Mouse (Mus musculus) heart, embryonic 11.5 days (tissue): ENCODE results near the gene Elf4. TPM values are rescaled to one million over a fixed set of nuclear protein-coding genes. Genes with fewer than 3 reads are reported as not detected.

Experiments
- ATAC-seq: fragments of 200-750 bp; cut with Nextera tagmentation; replicated peaks from 2 replicates; pipeline ENCODE4 v1.8.0; 2017; ENCODE audit warnings: moderate library complexity; ENCODE audit not compliant: insufficient number of reproducible peaks, low FRiP score, low TSS enrichment
- H3K27ac ChIP-seq: fragments of 300-500 bp; sonication (generic); 2 replicates; pipeline ENCODE4 v1.5.1; 2014; ENCODE audit warnings: mild to moderate bottlenecking, low read depth, low read length
- H3K27me3 ChIP-seq: fragments of 300-500 bp; sonication (generic); 2 replicates; pipeline ENCODE4 v1.6.1; 2014; ENCODE audit warnings: mild to moderate bottlenecking, low read length, mixed read lengths; ENCODE audit not compliant: control insufficient read depth, insufficient read depth
- H3K36me3 ChIP-seq: fragments of 300-500 bp; sonication (generic); 2 replicates; pipeline ENCODE4 v1.6.1; 2014; ENCODE audit warnings: mild to moderate bottlenecking, low read length, moderate library complexity, mixed read lengths; ENCODE audit not compliant: control insufficient read depth, insufficient read depth
- H3K4me1 ChIP-seq: fragments of 300-500 bp; sonication (generic); 2 replicates; pipeline ENCODE4 v1.6.1; 2014; ENCODE audit warnings: low read length; ENCODE audit not compliant: control insufficient read depth, insufficient read depth
- H3K4me2 ChIP-seq: fragments of 300-500 bp; sonication (generic); 2 replicates; pipeline ENCODE4 v1.6.1; 2014; ENCODE audit warnings: mild to moderate bottlenecking, moderate library complexity
- H3K4me3 ChIP-seq: fragments of 300-500 bp; sonication (generic); 2 replicates; pipeline ENCODE4 v1.5.1; 2014; ENCODE audit warnings: low read depth, low read length
- H3K9ac ChIP-seq: fragments of 300-500 bp; sonication (generic); 2 replicates; pipeline ENCODE4 v1.6.1; 2014; ENCODE audit warnings: mild to moderate bottlenecking, low read depth, low read length, moderate library complexity
- H3K9me3 ChIP-seq: fragments of 300-500 bp; sonication (generic); replicated peaks from 2 replicates; pipeline ENCODE4 v1.6.1; 2016; ENCODE audit warnings: low read length; ENCODE audit not compliant: control insufficient read depth
- WGBS: fragments of 180-500 bp; shearing (Covaris S2); extraction: QIAGEN DNeasy Blood & Tissue Kit; methylation state at CpG from one replicate; pipeline ENCODE4 v1.1.7; 2014; ENCODE audit not compliant: insufficient replicate concordance; 5-methylcytosine and 5-hydroxymethylcytosine counted together
- polyA plus RNA-seq: library from polyadenylated mRNA; unstranded; fragments of >200 nt; fragmentation: Nextera tagmentation; extraction: Ambion mirVana; gene quantifications from 2 replicates; pipeline ENCODE4 v1.2.1, GENCODE M21; 2014

The Elf4 gene
- polyA plus RNA-seq, 1 experiment from 2014 or later, result 14.3 TPM

GRCm38 (mm10) chrX:48399994-48400393, 62.9 kb downstream of the Elf4 start:
- H3K36me3 ChIP-seq, result peaks cover 15% of the 10 kb centered on the region; the same call in 1 of the 2 replicates
- 63% methylated on average over 4 of the region's 4 CpGs for WGBS
- peak overlapping the region; percentile 58 for H3K27ac ChIP-seq
- no peak overlapping the region for H3K4me3 ChIP-seq
- no peak; the same call in 1 of the 2 replicates for ATAC-seq
- H3K4me2 ChIP-seq, result no peak overlapping the region; the same call in 1 of the 2 replicates
- no peaks in the 10 kb centered on the region for H3K27me3 ChIP-seq
- H3K4me1 ChIP-seq, result no peaks in the 10 kb centered on the region
- H3K9ac ChIP-seq, result no peak overlapping the region
- H3K9me3 ChIP-seq, result no peaks in the 10 kb centered on the region

- H3K4me1 ChIP-seq, result no peaks in the 10 kb centered on the region
- no peaks in the 10 kb centered on the region for H3K36me3 ChIP-seq
- no peak overlapping the region for H3K9ac ChIP-seq
- no peak overlapping the region for H3K27ac ChIP-seq
- H3K27me3 ChIP-seq, result no peaks in the 10 kb centered on the region
- WGBS, result 85% methylated on average over 6 of the region's 6 CpGs
- no peaks in the 10 kb centered on the region for H3K9me3 ChIP-seq
- ATAC-seq, result no peak
- no peak overlapping the region for H3K4me3 ChIP-seq
- H3K4me2 ChIP-seq, result no peak overlapping the region
Observed at GRCm38 (mm10) chrX:48389380-48389779, 73.6 kb downstream of the Elf4 start.

- no peaks in the 10 kb centered on the region for H3K36me3 ChIP-seq
- 51% methylated on average over 4 of the region's 4 CpGs for WGBS
- no peak for ATAC-seq
- H3K4me3 ChIP-seq, result no peak overlapping the region
- H3K4me1 ChIP-seq, result no peaks in the 10 kb centered on the region
- H3K9ac ChIP-seq, result no peak overlapping the region
- no peaks in the 10 kb centered on the region for H3K27me3 ChIP-seq
- no peak overlapping the region for H3K27ac ChIP-seq
- no peaks in the 10 kb centered on the region for H3K9me3 ChIP-seq
- no peak overlapping the region for H3K4me2 ChIP-seq
Observed at GRCm38 (mm10) chrX:48385927-48386326, 77.0 kb downstream of the Elf4 start.

GRCm38 (mm10) chrX:48383643-48384042, 79.3 kb downstream of the Elf4 start:
- Histone ChIP-seq H3K36me3 (no peaks in the 10 kb centered on the region; the same call in 1 of the 2 replicates), H3K9me3 (no peaks in the 10 kb centered on the region), H3K4me3 (no peak overlapping the region), H3K27me3 (no peaks in the 10 kb centered on the region), H3K27ac (no peak overlapping the region), H3K4me2 (no peak overlapping the region), H3K4me1 (no peaks in the 10 kb centered on the region), H3K9ac (no peak overlapping the region)
- ATAC-seq, result no peak
- 41% methylated on average over 7 of the region's 7 CpGs for WGBS

- no peaks in the 10 kb centered on the region; the same call in 1 of the 2 replicates for H3K27me3 ChIP-seq
- no peak for ATAC-seq
- no peak overlapping the region for H3K9ac ChIP-seq
- no peaks in the 10 kb centered on the region for H3K9me3 ChIP-seq
- H3K36me3 ChIP-seq, result no peaks in the 10 kb centered on the region; the same call in 1 of the 2 replicates
- 95% methylated on average over 9 of the region's 9 CpGs for WGBS
- H3K4me1 ChIP-seq, result no peaks in the 10 kb centered on the region
- no peak overlapping the region for H3K27ac ChIP-seq
- no peak overlapping the region for H3K4me3 ChIP-seq
- H3K4me2 ChIP-seq, result no peak overlapping the region
Observed at GRCm38 (mm10) chrX:48367841-48368240, 95.1 kb downstream of the Elf4 start.

- ATAC-seq, result no peak
- H3K9ac ChIP-seq, result no peak overlapping the region
- H3K9me3 ChIP-seq, result no peaks in the 10 kb centered on the region
- no peak overlapping the region for H3K27ac ChIP-seq
- H3K36me3 ChIP-seq, result no peaks in the 10 kb centered on the region; the same call in 1 of the 2 replicates
- H3K4me1 ChIP-seq, result no peaks in the 10 kb centered on the region
- WGBS, result 46% methylated on average over 15 of the region's 15 CpGs
- H3K4me3 ChIP-seq, result no peak overlapping the region
- no peaks in the 10 kb centered on the region; the same call in 1 of the 2 replicates for H3K27me3 ChIP-seq
- H3K4me2 ChIP-seq, result no peak overlapping the region
Observed at GRCm38 (mm10) chrX:48365836-48366577, 96.9 kb downstream of the Elf4 start.

Other genes starting within 250 kb of the Elf4 start
- 11.0 and 12.0 TPM in 2 replicates for gene Utp14a, start 206.3 kb downstream of the Elf4 start, polyA plus RNA-seq
- gene Bcorl1, start 121.8 kb downstream of the Elf4 start, polyA plus RNA-seq, result 4.7 and 6.6 TPM in 2 replicates
- gene Aifm1, start 50.4 kb upstream of the Elf4 start, polyA plus RNA-seq, result 96.4 and 120 TPM in 2 replicates
- gene Rab33a, start 56.2 kb upstream of the Elf4 start, polyA plus RNA-seq, result 6.8 and 7.1 TPM in 2 replicates
- gene Zfp280c, start 131.4 kb upstream of the Elf4 start, polyA plus RNA-seq, result 7.6 and 7.9 TPM in 2 replicates
- 7.8 and 8.8 TPM in 2 replicates for gene Slc25a14, start 160.3 kb upstream of the Elf4 start, polyA plus RNA-seq
- gene Gpr119, start 211.3 kb upstream of the Elf4 start, polyA plus RNA-seq, result not detected in 2 replicates
- gene Rbmx2, start 231.9 kb upstream of the Elf4 start, polyA plus RNA-seq, result 18.1 and 18.7 TPM in 2 replicates